Mouse (Mus musculus) right cerebral cortex, postnatal 25 days (tissue): ENCODE results near the gene Smarca2.

Experiments used
- DNase-seq: peaks from one replicate; pipeline ENCODE4 v3.0.0; 2022

Smarca2 gene

DNA sequence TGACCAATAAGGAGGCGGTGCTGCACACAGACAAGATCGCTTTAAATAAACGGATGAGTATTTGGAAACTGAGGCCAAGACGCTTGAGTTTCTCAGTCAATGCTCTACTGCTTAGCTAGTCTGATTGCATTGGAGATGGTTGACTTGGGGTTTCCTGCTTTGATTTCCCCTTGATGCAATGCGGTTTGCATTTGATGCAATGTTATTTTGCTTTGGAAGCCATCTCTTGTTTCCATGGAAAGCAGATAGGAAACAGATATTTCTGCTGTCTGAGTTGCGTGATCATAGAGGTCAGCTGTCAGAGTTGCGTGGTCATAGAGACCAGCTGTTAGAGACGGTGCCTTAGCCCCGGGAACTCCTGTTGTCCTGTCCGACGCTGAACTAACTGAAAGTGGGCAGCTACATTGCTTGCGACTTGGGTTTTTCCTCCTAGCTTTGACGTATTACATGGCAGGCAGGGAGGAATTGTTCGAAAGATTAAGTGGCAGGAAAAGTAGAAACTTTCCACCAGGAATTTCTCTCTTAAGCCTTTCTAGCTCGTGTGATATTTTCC, 147.8 kb downstream of the Smarca2 start:
- no peak for DNase-seq

DNA sequence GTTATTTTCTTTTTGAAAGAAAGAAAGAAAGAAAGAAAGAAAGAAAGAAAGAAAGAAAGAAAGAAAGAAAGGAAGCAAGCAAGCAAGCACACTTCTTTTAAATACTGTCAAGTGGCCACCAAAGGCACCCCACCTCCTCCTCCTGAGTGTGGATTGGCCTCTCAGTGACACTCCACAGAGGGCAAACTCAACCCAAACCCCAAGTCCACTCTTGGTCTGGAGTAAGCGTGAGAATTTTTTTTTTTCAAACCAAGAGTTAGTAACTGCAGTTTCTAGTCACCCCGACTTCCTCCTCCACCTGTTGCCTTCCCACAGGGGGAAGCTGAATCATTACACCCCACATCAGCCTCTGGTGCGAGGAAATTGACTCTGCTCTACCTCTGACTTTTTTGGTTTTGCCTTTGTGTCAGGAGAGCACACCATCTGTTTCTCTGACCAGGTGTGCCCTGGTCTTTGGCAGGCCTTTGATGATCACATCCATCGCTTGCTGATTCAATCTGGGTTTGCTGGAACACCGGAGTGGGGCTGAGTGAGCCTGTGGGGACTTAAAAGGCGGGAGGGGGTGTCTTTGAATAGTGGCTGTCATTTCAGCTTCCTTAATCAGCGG, 148.5 kb downstream of the Smarca2 start:
- DNase-seq: no peak

- DNase-seq: no peak
These were observed 149.4 kb downstream of the Smarca2 start for GRCm38 (mm10) chr19:26754016-26754794.

GRCm38 (mm10) chr19:26755991-26756390, 151.1 kb downstream of the Smarca2 start:
- no peak for DNase-seq

- no peak for DNase-seq
These were observed 151.5 kb downstream of the Smarca2 start for GRCm38 (mm10) chr19:26756399-26756798.

GRCm38 (mm10) chr19:26758156-26758555, 153.3 kb downstream of the Smarca2 start:
- DNase-seq: no peak

- no peak for DNase-seq
These were observed 153.8 kb downstream of the Smarca2 start for GRCm38 (mm10) chr19:26758620-26759019.

DNA sequence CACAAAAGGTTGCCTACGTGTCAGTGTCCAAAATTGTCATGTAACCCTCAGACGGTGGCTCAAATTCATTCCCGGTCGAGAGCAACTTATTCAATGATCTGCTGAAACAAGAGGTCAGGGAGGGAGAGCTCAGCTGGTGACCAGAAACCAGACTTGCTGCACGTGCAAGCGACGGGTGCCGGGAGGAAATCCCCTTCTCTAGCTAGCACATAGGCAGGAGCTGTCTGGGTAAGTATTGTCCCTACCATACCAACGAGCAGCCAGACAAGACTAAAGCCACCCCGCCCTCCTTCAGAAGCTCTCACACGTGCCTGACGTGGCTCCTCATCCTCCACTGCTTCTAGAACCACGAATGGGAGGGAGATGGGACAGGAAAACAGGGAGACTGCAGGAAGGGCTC, 154.4 kb downstream of the Smarca2 start:
- no peak for DNase-seq

DNA sequence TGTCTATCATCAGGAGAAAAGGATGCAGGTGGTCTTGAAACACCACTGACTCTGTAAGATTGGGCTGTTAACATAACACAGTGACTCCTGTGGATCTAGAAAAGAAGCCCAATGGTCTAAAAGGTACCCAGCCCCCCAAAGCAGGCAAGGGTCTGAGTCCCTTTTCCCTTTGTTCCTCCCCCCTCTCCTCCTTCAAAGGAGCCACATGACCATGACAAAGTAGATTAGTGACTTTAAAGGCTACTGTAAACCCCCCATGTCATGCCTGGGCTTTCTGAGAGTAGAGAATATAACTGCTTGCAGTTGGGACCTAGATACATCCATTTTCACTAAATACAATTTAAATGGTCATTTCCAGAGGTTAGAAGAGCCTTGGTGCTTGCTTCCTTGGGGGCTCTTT, 156.4 kb downstream of the Smarca2 start:
- no peak for DNase-seq

DNA sequence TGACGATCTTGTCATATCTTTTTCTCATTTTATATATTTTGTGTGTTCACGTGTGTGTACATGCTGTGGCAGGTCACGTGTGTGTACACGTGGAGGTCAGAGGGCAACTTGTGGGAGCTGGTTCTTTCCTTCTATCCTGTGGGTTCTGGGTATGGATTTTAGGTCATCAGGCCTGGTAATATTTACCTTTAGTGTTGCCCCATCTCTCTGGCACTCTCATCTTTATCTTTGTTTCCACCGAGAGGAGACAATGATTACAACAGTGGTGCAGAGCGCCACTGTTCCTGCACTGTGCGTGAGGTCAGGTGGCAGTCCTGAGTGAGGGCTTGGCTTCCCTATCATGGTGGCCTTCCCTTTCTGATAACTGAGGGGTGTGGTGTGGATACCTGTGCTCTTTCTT, 160.6 kb downstream of the Smarca2 start:
- no peak for DNase-seq

DNA sequence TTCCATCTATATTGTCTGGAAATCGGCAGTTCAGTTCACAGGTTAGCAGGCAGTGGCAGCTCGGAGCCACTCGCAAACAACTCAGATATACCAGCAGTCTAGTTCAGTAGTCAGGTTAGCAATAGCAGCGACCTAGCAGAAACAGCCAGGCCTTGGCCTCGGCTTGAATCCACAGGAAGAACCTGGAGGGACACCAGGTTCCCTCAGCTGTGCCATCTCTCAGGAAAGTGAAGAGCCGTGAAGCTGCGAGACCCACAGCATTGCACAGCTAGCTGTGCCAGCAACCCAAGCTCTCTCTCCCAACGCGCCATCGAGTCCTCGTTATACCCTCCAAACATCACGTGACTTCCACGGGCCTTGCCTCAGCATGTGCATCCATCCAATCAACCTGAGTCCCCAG, 162.6 kb downstream of the Smarca2 start:
- DNase-seq: no peak

DNA sequence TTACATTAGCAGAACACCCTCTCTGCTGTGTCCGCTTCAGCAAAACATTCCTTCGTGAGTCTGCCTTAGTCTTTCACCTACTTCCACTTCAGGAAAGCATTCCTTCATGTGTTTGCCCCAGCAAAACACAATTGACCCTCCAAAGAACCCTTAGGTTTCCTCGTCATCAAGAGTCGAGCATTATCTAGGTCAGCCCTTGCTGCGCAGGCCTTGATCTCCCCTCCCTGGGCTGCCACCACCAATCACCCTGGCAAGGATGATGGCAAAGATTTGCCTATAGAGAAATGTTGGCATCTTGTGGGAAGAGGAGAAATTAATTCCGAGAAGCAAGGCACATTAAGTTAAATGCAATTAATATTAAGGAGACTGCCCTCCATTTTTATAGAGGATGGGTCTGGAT, 163.1 kb downstream of the Smarca2 start:
- DNase-seq: no peak

- DNase-seq: no peak
These were observed 164.0 kb downstream of the Smarca2 start for GRCm38 (mm10) chr19:26768846-26769245.

DNA sequence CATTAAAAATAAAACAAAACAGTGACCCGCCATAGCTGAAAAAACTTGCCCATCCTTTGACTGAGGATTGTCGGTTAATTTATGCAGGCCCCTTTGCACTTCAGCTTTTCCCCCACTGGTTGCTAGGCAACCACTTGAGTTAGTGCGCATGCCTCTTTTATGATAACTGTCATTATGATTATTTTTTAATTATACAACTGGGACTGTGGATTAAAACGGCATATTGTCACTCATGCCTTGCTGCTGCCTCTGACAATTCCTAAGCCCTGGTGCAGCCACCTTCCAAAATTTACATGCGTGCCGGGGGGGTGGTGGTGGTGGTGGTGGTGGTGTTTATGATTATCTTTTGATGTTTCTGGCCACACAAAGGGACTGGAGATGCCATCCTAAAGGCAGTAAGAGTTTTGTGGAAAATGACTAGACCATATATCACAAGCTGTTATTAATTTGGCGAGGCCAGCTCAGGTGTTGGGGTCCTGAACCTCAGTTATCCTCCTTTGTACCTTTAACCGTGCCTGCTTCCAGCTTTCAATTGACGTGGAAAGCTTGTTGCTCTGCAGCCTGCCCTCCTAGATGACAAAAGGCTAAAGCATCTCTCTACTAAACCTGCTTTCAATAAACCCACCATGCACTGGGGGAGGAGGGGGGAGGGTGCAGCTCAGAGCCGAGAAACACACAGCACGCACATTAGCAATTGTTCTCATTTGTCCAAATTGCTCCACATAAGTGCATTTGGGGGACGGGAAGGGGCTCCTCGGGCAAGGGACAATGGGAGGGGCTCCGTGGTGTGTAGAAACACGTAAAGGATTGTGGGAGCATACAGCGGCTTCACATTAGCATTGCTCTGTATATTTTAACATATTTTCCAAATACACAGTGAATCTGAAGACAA, 165.0 kb downstream of the Smarca2 start:
- no peak for DNase-seq

GRCm38 (mm10) chr19:26770592-26770991, 165.7 kb downstream of the Smarca2 start:
- DNase-seq: no peak

- no peak for DNase-seq
These were observed 167.3 kb downstream of the Smarca2 start for GRCm38 (mm10) chr19:26772051-26772583.

- no peak for DNase-seq
These were observed 171.5 kb downstream of the Smarca2 start for GRCm38 (mm10) chr19:26776066-26777025.

GRCm38 (mm10) chr19:26778199-26778598, 173.3 kb downstream of the Smarca2 start:
- DNase-seq: no peak

DNA sequence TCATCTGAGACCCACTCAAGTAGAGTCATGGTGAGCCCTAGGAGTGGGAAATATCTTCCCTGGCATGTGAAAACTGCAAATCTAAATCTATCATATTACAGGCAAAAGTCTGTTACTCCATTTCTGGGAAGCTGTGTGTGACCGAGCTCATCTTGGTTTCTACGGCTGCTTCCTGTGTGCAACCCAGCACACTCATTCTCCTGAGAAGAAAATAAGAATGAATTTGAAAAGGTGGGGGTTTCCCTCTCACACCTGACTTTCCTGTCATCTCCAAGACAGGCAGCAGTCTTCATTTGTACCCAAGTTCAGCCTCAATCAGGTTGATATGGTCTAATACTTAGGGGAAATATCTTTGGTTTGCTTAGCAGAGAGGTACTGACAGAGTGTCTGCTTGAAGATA, 176.4 kb downstream of the Smarca2 start:
- DNase-seq: no peak

GRCm38 (mm10) chr19:26788446-26788845, 183.6 kb downstream of the Smarca2 start:
- no peak for DNase-seq

GRCm38 (mm10) chr19:26790386-26791346, 185.8 kb downstream of the Smarca2 start:
- DNase-seq: no peak
